Mouse (Mus musculus): ENCODE measurements at regions not wholly inside any gene's neighbourhood (a gene's known extent, or its start where the extent isn't known, plus 50 kb on each side); places are given as distances from the start of the nearest gene placed in this dataset.

DNA sequence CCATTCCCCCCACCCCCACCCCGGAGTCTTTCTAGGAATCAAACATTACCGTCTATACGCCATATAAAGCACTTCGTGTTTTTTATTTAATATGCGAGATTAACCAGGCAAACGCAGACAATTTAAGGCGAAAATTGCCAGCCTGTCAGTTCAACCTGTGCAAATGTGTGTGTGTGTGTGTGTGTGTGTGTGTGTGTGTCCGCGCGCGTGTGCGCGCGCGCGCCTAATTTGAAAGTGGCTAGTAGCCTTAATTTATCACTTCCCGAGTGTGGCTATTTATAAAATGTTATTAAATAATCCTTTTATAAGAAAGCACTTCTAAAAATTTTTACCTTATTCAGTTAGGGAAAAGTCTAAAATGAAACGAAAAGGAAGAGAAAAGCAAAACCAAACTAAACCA is 89.5 kb downstream of the Foxb1 start:
- TF ChIP-seq CTCF (IDR thresholded peaks at IDR 0.05; ENCODE audit: low read depth, low read length) (no peak), POLR2A (IDR thresholded peaks at IDR 0.05; ENCODE audit: extremely low read depth, insufficient read depth, low read length) (no peak)
